Mouse (Mus musculus) myocyte (in vitro differentiated cells): Measurements from ENCODE around the gene Tpt1. TPM values are rescaled to one million over a fixed set of nuclear protein-coding genes. Genes with fewer than 3 reads are reported as not detected.

ENCODE experiments used
- H3K27me3 ChIP-seq: one replicate; pipeline ENCODE4 v1.6.1; 2011; ENCODE audit not compliant: control insufficient read depth, insufficient read depth, insufficient read length
- H3K36me3 ChIP-seq: one replicate; pipeline ENCODE4 v1.6.1; 2011; ENCODE audit not compliant: control insufficient read depth, insufficient read depth
- H3K4me2 ChIP-seq: one replicate; pipeline ENCODE4 v1.6.1; 2011; ENCODE audit warnings: low read depth, control low read depth
- H3K4me3 ChIP-seq: one replicate; pipeline ENCODE4 v1.5.1; 2011; ENCODE audit warnings: mild to moderate bottlenecking, control low read depth, moderate library complexity
- H3K79me2 ChIP-seq: one replicate; pipeline ENCODE4 v1.6.1; 2011; ENCODE audit not compliant: control insufficient read depth, insufficient read depth
- H3ac ChIP-seq: one replicate; pipeline ENCODE4 v1.6.1; 2011; ENCODE audit not compliant: control insufficient read depth, insufficient read length
- CEBPB ChIP-seq: IDR thresholded peaks from 2 replicates; pipeline ENCODE4 v1.6.1; 2011; ENCODE audit warnings: mild to moderate bottlenecking, moderate library complexity; ENCODE audit not compliant: poor library complexity, insufficient read depth, severe bottlenecking
- E2F4 ChIP-seq: IDR thresholded peaks from one replicate; pipeline ENCODE4 v1.6.1; 2011; ENCODE audit warnings: mild to moderate bottlenecking, control low read depth, moderate library complexity; ENCODE audit not compliant: insufficient read depth
- MAX ChIP-seq: IDR thresholded peaks from one replicate; pipeline ENCODE4 v1.6.1; 2011; ENCODE audit warnings: low read depth, mild to moderate bottlenecking, control low read depth
- MYOD1 ChIP-seq, 3 experiments: IDR thresholded peaks; one replicate each; pipeline ENCODE4 v1.6.1; 2011; ENCODE audit warnings: control low read depth in 2 of 3, low read depth in 2 of 3, mild to moderate bottlenecking in 2 of 3, moderate library complexity in 1 of 3; ENCODE audit not compliant: insufficient read length in 2 of 3, control insufficient read depth in 1 of 3
- MYOG ChIP-seq, 3 experiments: IDR thresholded peaks; one replicate each; pipeline ENCODE4 v1.6.1; 2011; ENCODE audit warnings: control low read depth in 2 of 3, low read depth in 2 of 3, mild to moderate bottlenecking in 2 of 3; ENCODE audit not compliant: insufficient read length in 2 of 3, control insufficient read depth in 1 of 3, insufficient read depth in 1 of 3
- POLR2A ChIP-seq: IDR thresholded peaks from one replicate; pipeline ENCODE4 v1.6.1; 2011; ENCODE audit warnings: low read depth, mild to moderate bottlenecking, control low read depth, moderate library complexity; ENCODE audit not compliant: insufficient read length
- POLR2AphosphoS2 ChIP-seq: IDR thresholded peaks from one replicate; pipeline ENCODE4 v1.6.1; 2011; ENCODE audit warnings: low read depth, control low read depth; ENCODE audit not compliant: insufficient read length
- REST ChIP-seq: IDR thresholded peaks from one replicate; pipeline ENCODE4 v1.6.1; 2011; ENCODE audit warnings: mild to moderate bottlenecking, control low read depth, moderate library complexity; ENCODE audit not compliant: insufficient read depth, insufficient read length
- SRF ChIP-seq: IDR thresholded peaks from one replicate; pipeline ENCODE4 v1.6.1; 2011; ENCODE audit warnings: low read depth; ENCODE audit not compliant: control insufficient read depth, insufficient read length
- TCF12 ChIP-seq: IDR thresholded peaks from one replicate; pipeline ENCODE4 v1.6.1; 2011; ENCODE audit warnings: mild to moderate bottlenecking, control low read depth; ENCODE audit not compliant: poor library complexity, insufficient read depth, severe bottlenecking
- TCF3 ChIP-seq: IDR thresholded peaks from one replicate; pipeline ENCODE4 v1.6.1; 2011; ENCODE audit warnings: low read depth, control low read depth; ENCODE audit not compliant: insufficient read length
- USF1 ChIP-seq: IDR thresholded peaks from one replicate; pipeline ENCODE4 v1.6.1; 2011; ENCODE audit warnings: low read depth, mild to moderate bottlenecking, control low read depth, moderate library complexity
- polyA plus RNA-seq: library from polyadenylated mRNA; unstranded; fragments of >200 nt; fragmentation: generic; extraction: Trizol; gene quantifications from one replicate; pipeline ENCODE4 v1.2.1, GENCODE M21; 2012; ENCODE audit warnings: missing spikeins

Gene Tpt1
- polyA plus RNA-seq, 1 experiment = 6,214 TPM

DNA sequence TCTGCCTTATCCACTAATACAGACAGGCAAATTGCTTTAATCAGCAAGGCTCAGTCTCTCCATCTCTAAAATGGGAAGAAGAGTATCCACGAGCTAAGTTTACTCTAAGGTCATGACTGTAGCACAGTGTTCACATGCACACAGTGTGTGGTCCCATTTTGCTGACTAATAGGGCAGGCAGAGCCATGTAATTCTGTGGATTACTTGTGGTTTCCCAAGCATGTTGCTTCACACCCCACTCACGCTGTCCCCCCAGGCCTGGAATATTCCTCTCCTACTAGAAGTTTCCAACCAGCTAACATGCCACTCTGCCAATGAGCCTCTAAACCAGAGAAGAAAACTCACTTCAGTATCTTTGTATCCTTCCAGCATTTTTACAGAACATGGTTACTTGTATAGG lies 26.4 kb upstream of the Tpt1 start:
- no peak overlapping the region for H3K4me3 ChIP-seq
- H3K36me3 ChIP-seq = no peaks in the 10 kb centered on the region
- H3ac ChIP-seq = no peak overlapping the region
- no peak overlapping the region for H3K4me2 ChIP-seq
- no peaks in the 10 kb centered on the region for H3K27me3 ChIP-seq
- TF ChIP-seq CEBPB (peak; percentile 52; the same call in 1 of the 2 replicates), MAX (no peak)
- H3K79me2 ChIP-seq = no peaks in the 10 kb centered on the region

DNA sequence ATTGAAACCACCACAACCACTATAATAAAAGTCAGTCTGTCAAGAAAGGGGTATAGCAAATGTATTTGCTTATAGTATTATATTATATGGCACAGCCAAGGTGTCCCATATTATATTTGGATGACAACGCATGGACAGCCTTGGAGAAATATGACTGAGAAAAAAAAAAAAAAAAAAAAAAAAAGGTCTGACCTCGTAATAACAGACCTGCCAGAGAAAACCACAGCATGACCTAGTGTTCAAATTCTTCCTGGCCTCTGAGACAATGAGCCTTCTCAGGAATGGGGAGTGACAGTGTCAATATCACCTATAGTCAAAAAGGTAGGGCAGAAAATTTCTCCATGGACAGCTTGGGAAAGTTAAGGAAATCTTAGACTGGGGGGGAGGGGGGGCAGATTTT lies 25.6 kb upstream of the Tpt1 start:
- H3K4me3 ChIP-seq = no peak overlapping the region
- H3K36me3 ChIP-seq = no peaks in the 10 kb centered on the region
- no peaks in the 10 kb centered on the region for H3K27me3 ChIP-seq
- TF ChIP-seq USF1 (no peak), MYOD1 (IDR thresholded peaks at IDR 0.05; ENCODE audit: control insufficient read depth in 1 of 3, insufficient read length in 2 of 3, low read depth in 2 of 3) (no peak), MYOG (IDR thresholded peaks at IDR 0.05; ENCODE audit: control insufficient read depth in 1 of 3, insufficient read depth in 1 of 3, insufficient read length in 2 of 3, low read depth in 2 of 3) (no peak), TCF3 (no peak), REST (no peak), TCF12 (no peak), CEBPB (no peak), MAX (no peak), SRF (no peak), POLR2AphosphoS2 (no peak), POLR2A (no peak), E2F4 (no peak)
- H3ac ChIP-seq = no peak overlapping the region
- H3K4me2 ChIP-seq = peak overlapping the region; percentile 12
- H3K79me2 ChIP-seq = no peaks in the 10 kb centered on the region

DNA sequence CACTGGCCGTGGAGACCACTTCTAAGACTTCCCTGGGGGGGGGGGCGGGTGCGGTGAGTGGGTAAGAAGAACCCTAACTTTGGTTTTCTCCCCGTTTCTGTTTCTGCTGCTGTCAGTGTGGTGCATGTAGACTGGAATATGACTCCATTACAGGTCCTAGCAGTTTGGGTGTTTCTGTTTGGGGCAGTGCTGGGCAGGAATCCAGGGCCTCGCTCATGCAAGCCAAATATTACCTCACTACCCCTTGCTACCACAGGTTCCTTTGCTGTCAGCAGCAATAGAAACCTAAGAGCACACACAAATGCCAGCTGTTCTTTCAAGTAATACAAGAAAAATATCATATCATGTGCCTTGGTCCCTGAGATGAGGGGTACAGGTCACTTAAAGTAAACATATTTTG lies 24.9 kb upstream of the Tpt1 start:
- no peaks in the 10 kb centered on the region for H3K36me3 ChIP-seq
- H3K79me2 ChIP-seq = no peaks in the 10 kb centered on the region
- TF ChIP-seq CEBPB (no peak), POLR2AphosphoS2 (no peak), TCF3 (no peak), MAX (no peak), SRF (no peak), MYOG (IDR thresholded peaks at IDR 0.05; ENCODE audit: control insufficient read depth in 1 of 3, insufficient read depth in 1 of 3, insufficient read length in 2 of 3, low read depth in 2 of 3) (no peak), E2F4 (no peak), REST (no peak), MYOD1 (IDR thresholded peaks at IDR 0.05; ENCODE audit: control insufficient read depth in 1 of 3, insufficient read length in 2 of 3, low read depth in 2 of 3) (no peak), USF1 (no peak), TCF12 (no peak), POLR2A (no peak)
- H3K4me3 ChIP-seq = no peak overlapping the region
- no peaks in the 10 kb centered on the region for H3K27me3 ChIP-seq
- H3ac ChIP-seq = no peak overlapping the region
- H3K4me2 ChIP-seq = no peak overlapping the region

DNA sequence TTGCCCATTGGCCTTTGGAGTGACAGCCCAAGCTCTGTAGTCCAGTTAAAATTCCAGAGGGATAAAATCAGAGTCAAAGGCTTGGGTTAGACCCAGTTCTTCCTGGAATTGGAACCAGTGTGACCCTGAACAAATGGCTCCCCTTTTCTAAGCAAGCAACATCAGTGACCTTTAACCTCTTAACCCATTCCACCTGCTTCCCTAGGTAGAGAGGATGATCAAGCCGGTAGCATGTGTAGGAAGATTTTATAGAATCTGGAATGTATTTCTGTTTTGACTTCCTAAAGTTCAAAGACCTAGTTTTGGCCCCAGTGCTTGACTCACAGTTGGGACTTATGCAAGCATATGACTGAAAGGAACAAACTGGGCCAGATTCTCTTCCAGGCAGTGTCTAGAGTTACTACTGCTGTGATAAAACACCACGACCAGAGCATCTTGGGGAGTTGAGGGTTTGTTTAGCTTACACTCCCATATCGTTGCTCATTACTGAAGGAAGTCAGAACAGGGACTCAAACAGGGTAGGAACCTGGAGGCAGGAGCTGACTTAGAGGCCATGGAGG lies 18.0 kb upstream of the Tpt1 start:
- H3K4me3 ChIP-seq = no peak overlapping the region
- H3K36me3 ChIP-seq = no peaks in the 10 kb centered on the region
- TF ChIP-seq TCF12 (no peak), MYOD1 (IDR thresholded peaks at IDR 0.05; ENCODE audit: control insufficient read depth in 1 of 3, insufficient read length in 2 of 3, low read depth in 2 of 3) (no peak), SRF (no peak), MAX (no peak), REST (no peak), USF1 (no peak), MYOG (IDR thresholded peaks at IDR 0.05; ENCODE audit: control insufficient read depth in 1 of 3, insufficient read depth in 1 of 3, insufficient read length in 2 of 3, low read depth in 2 of 3) (no peak), E2F4 (no peak), TCF3 (no peak), POLR2A (no peak), POLR2AphosphoS2 (no peak), CEBPB (no peak)
- no peaks in the 10 kb centered on the region for H3K79me2 ChIP-seq
- H3K4me2 ChIP-seq = no peak overlapping the region
- H3K27me3 ChIP-seq = no peaks in the 10 kb centered on the region
- no peak overlapping the region for H3ac ChIP-seq

DNA sequence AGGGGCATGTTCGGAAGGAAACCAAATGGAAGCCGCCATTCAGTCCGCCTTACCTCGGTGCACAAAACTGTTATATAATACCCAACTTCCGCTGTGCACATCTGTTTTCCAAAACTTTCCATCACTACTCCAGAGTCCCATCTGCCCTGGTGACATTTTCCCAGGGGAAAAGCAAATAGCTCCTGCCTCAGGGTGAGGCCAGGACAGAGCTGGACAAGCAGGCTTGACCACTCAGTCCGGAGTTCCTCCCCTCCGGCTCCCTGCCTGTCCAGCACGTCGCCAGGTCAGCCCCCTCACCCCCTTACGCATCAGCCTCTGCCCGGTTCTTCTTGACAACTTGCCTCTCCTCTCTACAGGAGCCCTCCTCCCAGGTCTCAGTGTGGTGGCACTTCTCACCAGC lies 16.7 kb upstream of the Tpt1 start:
- H3K4me2 ChIP-seq = peak overlapping the region; percentile 98

More for the DNA sequence above, 16.7 kb upstream of the Tpt1 start:
- H3ac ChIP-seq = no peak overlapping the region
- TF ChIP-seq MAX (no peak), CEBPB (no peak), TCF3 (no peak), POLR2AphosphoS2 (no peak), E2F4 (no peak), MYOG (IDR thresholded peaks at IDR 0.05; ENCODE audit: control insufficient read depth in 1 of 3, insufficient read depth in 1 of 3, insufficient read length in 2 of 3, low read depth in 2 of 3) (no peak), REST (no peak), POLR2A (no peak), MYOD1 (IDR thresholded peaks at IDR 0.05; ENCODE audit: control insufficient read depth in 1 of 3, insufficient read length in 2 of 3, low read depth in 2 of 3) (no peak), TCF12 (no peak), SRF (no peak), USF1 (no peak)
- H3K4me3 ChIP-seq = peak overlapping the region; percentile 20
- H3K27me3 ChIP-seq = no peaks in the 10 kb centered on the region
- H3K79me2 ChIP-seq = no peaks in the 10 kb centered on the region
- H3K36me3 ChIP-seq = no peaks in the 10 kb centered on the region
